Comparison of ENCODE assay signal across 22 mouse cellular contexts in the genomic region with DNA sequence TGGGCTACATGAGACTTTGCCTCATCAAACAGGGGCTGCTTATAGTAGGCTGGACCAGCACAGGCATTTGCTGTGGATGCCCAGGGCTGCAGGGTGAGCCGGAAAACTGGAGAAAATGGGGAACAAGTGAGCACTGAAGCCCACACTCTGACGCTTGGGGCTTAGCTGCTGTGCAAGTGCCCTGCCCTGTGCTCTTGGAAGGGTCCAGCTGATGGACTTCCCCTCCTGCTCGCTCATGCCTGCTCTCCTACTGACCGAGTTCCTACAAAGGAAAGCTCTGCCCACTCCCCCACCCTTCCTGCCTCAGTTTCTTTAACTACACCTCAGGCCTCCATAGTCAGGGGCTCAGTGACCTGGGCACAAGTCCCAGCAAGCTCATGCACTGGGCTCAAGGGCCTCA. TPM values are rescaled to one million over a fixed set of nuclear protein-coding genes. Genes with fewer than 3 reads are reported as not detected.
DNase-seq lines count a peak whose midpoint lies in the region; ATAC-seq and TF ChIP-seq lines count a peak whose summit lies in the region.
"Had no signal": no experiment of that assay in that cellular context is flagged by ENCODE, and none has a peak within 500 bp of the region (broad histone marks: within the 10 kb centered on the region; RNA-seq: fewer than 3 reads in every experiment).

No protein-coding gene starts in this region.

- H3K4me1 ChIP-seq in liver, embryonic 16.5 days (ENCODE audit: control insufficient read depth, low read depth, low read length), result peaks cover 18% of the 10 kb centered on the region
- H3K4me1 ChIP-seq in liver, embryonic 11.5 days (replicated peaks; ENCODE audit: control insufficient read depth, insufficient read depth, low read length), result peaks cover 19% of the 10 kb centered on the region
- H3K4me1 ChIP-seq in bone marrow macrophage, adult 2 months (ENCODE audit: control insufficient read depth, insufficient read depth, low read length), result peaks cover 73% of the 10 kb centered on the region
- peaks cover 15% of the 10 kb centered on the region; the same call in 1 of the 2 replicates for H3K4me1 ChIP-seq in intestine, postnatal 0 days (replicated peaks; ENCODE audit: control insufficient read depth, insufficient read depth, low read length)

- no peak overlapping the region for H3K4me3 ChIP-seq in liver, embryonic 16.5 days (ENCODE audit: low read depth, low read length)
- no peak overlapping the region for H3K4me3 ChIP-seq in liver, embryonic 11.5 days (ENCODE audit: low read depth, low read length)
- H3K4me3 ChIP-seq in bone marrow macrophage, adult 2 months (ENCODE audit: insufficient read depth, low read length), result peak overlapping the region; percentile 20; the same call in 1 of the 2 replicates
- no peak overlapping the region for H3K4me3 ChIP-seq in intestine, postnatal 0 days (ENCODE audit: low read depth, low read length)
- H3K4me3 ChIP-seq: embryonic facial prominence, embryonic 15.5 days; erythroblast, embryonic 14.5 days; forebrain, embryonic 10.5 days; heart, adult 2 months; heart, embryonic 15.5 days; hindbrain, embryonic 15.5 days had no signal

- H3K27ac ChIP-seq in liver, embryonic 16.5 days (ENCODE audit: low read length), result peak overlapping the region; percentile 14; the same call in 1 of the 2 replicates
- H3K27ac ChIP-seq in liver, embryonic 11.5 days (ENCODE audit: low read depth, low read length), result no peak overlapping the region
- H3K27ac ChIP-seq in bone marrow macrophage, adult 2 months (ENCODE audit: insufficient read depth, low read depth, low read length), result peak overlapping the region; percentile 90
- H3K27ac ChIP-seq in intestine, postnatal 0 days (ENCODE audit: low read depth, low read length), result no peak overlapping the region
- H3K27ac ChIP-seq: forebrain, embryonic 10.5 days had no signal

- H3K9me3 ChIP-seq in liver, embryonic 16.5 days (replicated peaks; ENCODE audit: control insufficient read depth, low read length), result no peaks in the 10 kb centered on the region
- H3K9me3 ChIP-seq in liver, embryonic 11.5 days (ENCODE audit: control insufficient read depth, low read length), result no peaks in the 10 kb centered on the region
- no peaks in the 10 kb centered on the region for H3K9me3 ChIP-seq in intestine, postnatal 0 days (ENCODE audit: control insufficient read depth)
- H3K9me3 ChIP-seq: embryonic facial prominence, embryonic 15.5 days; forebrain, embryonic 10.5 days; heart, embryonic 15.5 days; hindbrain, embryonic 15.5 days had no signal

- TF ChIP-seq POLR2A in bone marrow macrophage, adult 2 months (IDR thresholded peaks at IDR 0.05; ENCODE audit: borderline replicate concordance, low read depth, low read length), result no peak

- ATAC-seq in liver, embryonic 16.5 days (ENCODE audit: low read depth), result no peak
- no peak for ATAC-seq in liver, embryonic 11.5 days (replicated peaks; ENCODE audit: low FRiP score)
- no peak for ATAC-seq in intestine, postnatal 0 days
- ATAC-seq: forebrain, embryonic 14.5 days had no signal

- peak; percentile 38 for DNase-seq in cerebellum, adult 9-11 months
- DNase-seq in cerebellum, adult 11 months, result no peak
- DNase-seq in liver, embryonic 11.5 days (ENCODE audit: low spot score), result no peak
- no peak for DNase-seq in lung, postnatal 4 days
- DNase-seq: adrenal gland, postnatal 14 days; cerebellum, adult 18-20 months; cerebellum, postnatal 10 days; heart, postnatal 14 days had no signal

- no peaks in the 10 kb centered on the region for H3K27me3 ChIP-seq in liver, embryonic 16.5 days (ENCODE audit: control insufficient read depth, insufficient read depth, low read depth, low read length)
- no peaks in the 10 kb centered on the region for H3K27me3 ChIP-seq in liver, embryonic 11.5 days (replicated peaks; ENCODE audit: control insufficient read depth, insufficient read depth, low read length)
- no peaks in the 10 kb centered on the region for H3K27me3 ChIP-seq in intestine, postnatal 0 days (replicated peaks; ENCODE audit: control insufficient read depth, insufficient read depth, low read length)
- H3K27me3 ChIP-seq: embryonic facial prominence, embryonic 15.5 days; heart, embryonic 15.5 days; hindbrain, embryonic 15.5 days had no signal

- TF ChIP-seq CTCF in bone marrow macrophage, adult 2 months (IDR thresholded peaks at IDR 0.05; ENCODE audit: low read depth, low read length), result no peak; the same call in 1 of the 2 replicates
- TF ChIP-seq CTCF in intestine, postnatal 0 days (IDR thresholded peaks at IDR 0.05; ENCODE audit: low read depth), result no peak

- H3K9ac ChIP-seq in liver, embryonic 16.5 days (ENCODE audit: low read depth, low read length), result no peak overlapping the region
- H3K9ac ChIP-seq in liver, embryonic 11.5 days (ENCODE audit: low read depth, low read length), result no peak overlapping the region
- H3K9ac ChIP-seq in intestine, postnatal 0 days (ENCODE audit: low read depth, low read length), result no peak overlapping the region
- H3K9ac ChIP-seq: embryonic facial prominence, embryonic 15.5 days; heart, embryonic 15.5 days; hindbrain, embryonic 15.5 days had no signal

- no peaks in the 10 kb centered on the region for H3K36me3 ChIP-seq in liver, embryonic 16.5 days (ENCODE audit: control insufficient read depth, insufficient read depth)
- H3K36me3 ChIP-seq in liver, embryonic 11.5 days (ENCODE audit: control insufficient read depth, insufficient read depth, low read length), result no peaks in the 10 kb centered on the region
- no peaks in the 10 kb centered on the region; the same call in 1 of the 2 replicates for H3K36me3 ChIP-seq in intestine, postnatal 0 days (ENCODE audit: control insufficient read depth, insufficient read depth)
- H3K36me3 ChIP-seq: embryonic facial prominence, embryonic 15.5 days; forebrain, embryonic 10.5 days; heart, embryonic 15.5 days; hindbrain, embryonic 15.5 days had no signal

- H3K4me2 ChIP-seq in liver, embryonic 16.5 days (ENCODE audit: low read depth, low read length), result no peak overlapping the region
- H3K4me2 ChIP-seq in liver, embryonic 11.5 days, result no peak overlapping the region
- H3K4me2 ChIP-seq in intestine, postnatal 0 days (replicated peaks; ENCODE audit: low read depth), result no peak overlapping the region
- H3K4me2 ChIP-seq: embryonic facial prominence, embryonic 15.5 days; heart, embryonic 11.5 days; heart, embryonic 15.5 days; hindbrain, embryonic 15.5 days had no signal

- 48% methylated on average over 4 of the region's 4 CpGs for WGBS in liver, embryonic 16.5 days (ENCODE audit: insufficient replicate concordance)
- 78% methylated on average over 4 of the region's 4 CpGs for WGBS in liver, embryonic 11.5 days
- 89% methylated on average over 4 of the region's 4 CpGs for WGBS in intestine, postnatal 0 days

RNA-seq across cellular contexts. Expression of a gene that starts 1.6 kb away (rescaled TPM):
- polyA plus RNA-seq in liver, embryonic 16.5 days (2015; fragmentation: Nextera tagmentation; extraction: Ambion mirVana), result 8.7 and 10.0 TPM in 2 replicates
- polyA plus RNA-seq in liver, embryonic 11.5 days (2014; fragmentation: Nextera tagmentation; extraction: Ambion mirVana), result 1.7 TPM in 2 replicates
- 83.9 and 85.6 TPM in 2 replicates for polyA plus RNA-seq in bone marrow macrophage, adult 2 months (2012; ENCODE audit: insufficient read depth, insufficient read length, missing spikeins)
- polyA plus RNA-seq in intestine, postnatal 0 days (2015; fragmentation: Nextera tagmentation; extraction: Ambion mirVana), result 16.1 and 17.4 TPM in 2 replicates
- polyA plus RNA-seq: erythroblast, embryonic 14.5 days had no signal

RNA-seq across cellular contexts. Expression of a gene that starts 7.0 kb away (rescaled TPM):
- polyA plus RNA-seq in liver, embryonic 16.5 days (2015; fragmentation: Nextera tagmentation; extraction: Ambion mirVana), result 33.9 and 35.8 TPM in 2 replicates
- polyA plus RNA-seq in liver, embryonic 11.5 days (2014; fragmentation: Nextera tagmentation; extraction: Ambion mirVana), result 14.2 and 16.0 TPM in 2 replicates
- polyA plus RNA-seq in bone marrow macrophage, adult 2 months (2012; ENCODE audit: insufficient read depth, insufficient read length, missing spikeins), result 1,272 and 1,428 TPM in 2 replicates
- polyA plus RNA-seq in intestine, postnatal 0 days (2015; fragmentation: Nextera tagmentation; extraction: Ambion mirVana), result 28.3 and 29.2 TPM in 2 replicates

RNA-seq across cellular contexts. Expression of a gene that starts 15.4 kb away (rescaled TPM):
- 150 and 159 TPM in 2 replicates for polyA plus RNA-seq in liver, embryonic 16.5 days (2015; fragmentation: Nextera tagmentation; extraction: Ambion mirVana)
- polyA plus RNA-seq in liver, embryonic 11.5 days (2014; fragmentation: Nextera tagmentation; extraction: Ambion mirVana), result 278 and 287 TPM in 2 replicates
- polyA plus RNA-seq in bone marrow macrophage, adult 2 months (2012; ENCODE audit: insufficient read depth, insufficient read length, missing spikeins), result 80.5 and 85.1 TPM in 2 replicates
- polyA plus RNA-seq in intestine, postnatal 0 days (2015; fragmentation: Nextera tagmentation; extraction: Ambion mirVana), result 303 and 317 TPM in 2 replicates

RNA-seq across cellular contexts. Expression of a gene that starts 21.1 kb away (rescaled TPM):
- polyA plus RNA-seq in liver, embryonic 16.5 days (2015; fragmentation: Nextera tagmentation; extraction: Ambion mirVana), result 28.7 and 33.8 TPM in 2 replicates
- 39.8 and 42.8 TPM in 2 replicates for polyA plus RNA-seq in liver, embryonic 11.5 days (2014; fragmentation: Nextera tagmentation; extraction: Ambion mirVana)
- polyA plus RNA-seq in bone marrow macrophage, adult 2 months (2012; ENCODE audit: insufficient read depth, insufficient read length, missing spikeins), result 488 and 518 TPM in 2 replicates
- 76.2 and 83.0 TPM in 2 replicates for polyA plus RNA-seq in intestine, postnatal 0 days (2015; fragmentation: Nextera tagmentation; extraction: Ambion mirVana)

RNA-seq across cellular contexts. Expression of a gene that starts 30.5 kb away (rescaled TPM):
- 0.07 and 0.12 TPM in 2 replicates for polyA plus RNA-seq in liver, embryonic 16.5 days (2015; fragmentation: Nextera tagmentation; extraction: Ambion mirVana)
- not detected in 2 replicates for polyA plus RNA-seq in liver, embryonic 11.5 days (2014; fragmentation: Nextera tagmentation; extraction: Ambion mirVana)
- polyA plus RNA-seq in bone marrow macrophage, adult 2 months (2012; ENCODE audit: insufficient read depth, insufficient read length, missing spikeins), result not detected in 2 replicates
- polyA plus RNA-seq in intestine, postnatal 0 days (2015; fragmentation: Nextera tagmentation; extraction: Ambion mirVana), result not detected in 2 replicates
- polyA plus RNA-seq: C2C12; embryonic facial prominence, embryonic 11.5 days; erythroblast, embryonic 14.5 days; forebrain, embryonic 10.5 days; forebrain, embryonic 14.5 days; heart, embryonic 11.5 days; heart, embryonic 15.5 days; hindbrain, embryonic 11.5 days; hindbrain, embryonic 15.5 days had no signal

Comparison
In these comparisons a context has a peak if more than half of its experiments do, and no peak if none do; other contexts are left out.
1. H3K27ac ChIP-seq: peak in liver, embryonic 16.5 days (single experiment) and bone marrow macrophage, adult 2 months (single experiment); none in liver, embryonic 11.5 days (single experiment) and intestine, postnatal 0 days (single experiment).
2. RNA of a gene that starts 7.0 kb away (polyA plus RNA-seq): 1,272 to 1,428 TPM in bone marrow macrophage, adult 2 months; 33.9 to 35.8 TPM in liver, embryonic 16.5 days, 28.3 to 29.2 TPM in intestine, postnatal 0 days and 14.2 to 16.0 TPM in liver, embryonic 11.5 days; every median in the first group is over 10 times any median in the second.